Mouse (Mus musculus): ENCODE results near the gene Asic2. TPM values are rescaled to one million over a fixed set of nuclear protein-coding genes. Genes with fewer than 3 reads are reported as not detected.

The Asic2 gene
- polyA plus RNA-seq, 1 experiment: not detected

- Histone ChIP-seq H3K4me1 (ENCODE audit: control insufficient read depth) (no peaks in the 10 kb centered on the region), H3K9me3 (ENCODE audit: control insufficient read depth, low read length) (no peaks in the 10 kb centered on the region), H3K4me3 (replicated peaks) (no peak overlapping the region), H3K36me3 (ENCODE audit: control insufficient read depth) (no peaks in the 10 kb centered on the region), H3K27me3 (ENCODE audit: control insufficient read depth) (peaks cover 8% of the 10 kb centered on the region)
- TF ChIP-seq GATA1 (IDR thresholded peaks at IDR 0.05; ENCODE audit: low read length): no peak
- no peak for TF ChIP-seq TAL1 (IDR thresholded peaks at IDR 0.05; ENCODE audit: low read length)
Observed at GRCm38 (mm10) chr11:81966626-81967289, 1.5 kb downstream of the Asic2 start.

- H3K4me1 ChIP-seq (ENCODE audit: control insufficient read depth): no peaks in the 10 kb centered on the region
- TF ChIP-seq TAL1 (IDR thresholded peaks at IDR 0.05; ENCODE audit: low read length) (no peak), GATA1 (IDR thresholded peaks at IDR 0.05; ENCODE audit: low read length) (no peak)
- H3K27me3 ChIP-seq (ENCODE audit: control insufficient read depth): peaks cover 8% of the 10 kb centered on the region
- H3K9me3 ChIP-seq (ENCODE audit: control insufficient read depth, low read length): no peaks in the 10 kb centered on the region
- no peaks in the 10 kb centered on the region for H3K36me3 ChIP-seq (ENCODE audit: control insufficient read depth)
- no peak overlapping the region for H3K4me3 ChIP-seq (replicated peaks)
Observed at GRCm38 (mm10) chr11:81965653-81966625, 2.3 kb downstream of the Asic2 start.

- no peaks in the 10 kb centered on the region for H3K9me3 ChIP-seq (ENCODE audit: control insufficient read depth, low read length)
- H3K27me3 ChIP-seq (ENCODE audit: control insufficient read depth): peaks cover 8% of the 10 kb centered on the region
- TF ChIP-seq TAL1 (IDR thresholded peaks at IDR 0.05; ENCODE audit: low read length) (no peak), GATA1 (IDR thresholded peaks at IDR 0.05; ENCODE audit: low read length) (no peak)
- no peaks in the 10 kb centered on the region for H3K4me1 ChIP-seq (ENCODE audit: control insufficient read depth)
- no peak overlapping the region for H3K4me3 ChIP-seq (replicated peaks)
- H3K36me3 ChIP-seq (ENCODE audit: control insufficient read depth): no peaks in the 10 kb centered on the region
Observed at GRCm38 (mm10) chr11:81964561-81964960, 3.7 kb downstream of the Asic2 start.

- Histone ChIP-seq H3K36me3 (ENCODE audit: control insufficient read depth) (no peaks in the 10 kb centered on the region), H3K9me3 (ENCODE audit: control insufficient read depth, low read length) (peaks cover 2% of the 10 kb centered on the region; the same call in 1 of the 2 replicates), H3K27me3 (ENCODE audit: control insufficient read depth) (no peaks in the 10 kb centered on the region), H3K4me3 (replicated peaks) (no peak overlapping the region), H3K4me1 (ENCODE audit: control insufficient read depth) (no peaks in the 10 kb centered on the region)
- TF ChIP-seq GATA1 (IDR thresholded peaks at IDR 0.05; ENCODE audit: low read length): no peak
- no peak for TF ChIP-seq TAL1 (IDR thresholded peaks at IDR 0.05; ENCODE audit: low read length)
Observed at GRCm38 (mm10) chr11:81954398-81954797, 13.9 kb downstream of the Asic2 start.

GRCm38 (mm10) chr11:81948021-81948420 lies 20.2 kb downstream of the Asic2 start:
- H3K36me3 ChIP-seq (ENCODE audit: control insufficient read depth): no peaks in the 10 kb centered on the region
- no peaks in the 10 kb centered on the region for H3K27me3 ChIP-seq (ENCODE audit: control insufficient read depth)
- no peaks in the 10 kb centered on the region for H3K4me1 ChIP-seq (ENCODE audit: control insufficient read depth)
- no peak overlapping the region for H3K4me3 ChIP-seq (replicated peaks)
- peaks cover 5% of the 10 kb centered on the region for H3K9me3 ChIP-seq (ENCODE audit: control insufficient read depth, low read length)
- TF ChIP-seq TAL1 (IDR thresholded peaks at IDR 0.05; ENCODE audit: low read length) (no peak), GATA1 (IDR thresholded peaks at IDR 0.05; ENCODE audit: low read length) (no peak)

- no peaks in the 10 kb centered on the region for H3K36me3 ChIP-seq (ENCODE audit: control insufficient read depth)
- H3K4me1 ChIP-seq (ENCODE audit: control insufficient read depth): no peaks in the 10 kb centered on the region
- no peak overlapping the region for H3K4me3 ChIP-seq (replicated peaks)
- peaks cover under 1% of the 10 kb centered on the region for H3K9me3 ChIP-seq (ENCODE audit: control insufficient read depth, low read length)
- no peaks in the 10 kb centered on the region for H3K27me3 ChIP-seq (ENCODE audit: control insufficient read depth)
- TF ChIP-seq GATA1 (IDR thresholded peaks at IDR 0.05; ENCODE audit: low read length) (no peak), TAL1 (IDR thresholded peaks at IDR 0.05; ENCODE audit: low read length) (no peak)
Observed at GRCm38 (mm10) chr11:81942167-81942566, 26.1 kb downstream of the Asic2 start.

GRCm38 (mm10) chr11:81940988-81941387 lies 27.3 kb downstream of the Asic2 start:
- Histone ChIP-seq H3K9me3 (ENCODE audit: control insufficient read depth, low read length) (no peaks in the 10 kb centered on the region), H3K36me3 (ENCODE audit: control insufficient read depth) (no peaks in the 10 kb centered on the region), H3K4me3 (replicated peaks) (no peak overlapping the region), H3K27me3 (ENCODE audit: control insufficient read depth) (no peaks in the 10 kb centered on the region), H3K4me1 (ENCODE audit: control insufficient read depth) (no peaks in the 10 kb centered on the region)
- TF ChIP-seq TAL1 (IDR thresholded peaks at IDR 0.05; ENCODE audit: low read length) (no peak), GATA1 (IDR thresholded peaks at IDR 0.05; ENCODE audit: low read length) (no peak)

GRCm38 (mm10) chr11:81937516-81937915 lies 30.7 kb downstream of the Asic2 start:
- H3K4me1 ChIP-seq (ENCODE audit: control insufficient read depth): no peaks in the 10 kb centered on the region
- no peak overlapping the region for H3K4me3 ChIP-seq (replicated peaks)
- no peaks in the 10 kb centered on the region for H3K9me3 ChIP-seq (ENCODE audit: control insufficient read depth, low read length)
- H3K36me3 ChIP-seq (ENCODE audit: control insufficient read depth): no peaks in the 10 kb centered on the region
- H3K27me3 ChIP-seq (ENCODE audit: control insufficient read depth): no peaks in the 10 kb centered on the region
- TF ChIP-seq GATA1 (IDR thresholded peaks at IDR 0.05; ENCODE audit: low read length) (no peak), TAL1 (IDR thresholded peaks at IDR 0.05; ENCODE audit: low read length) (no peak)

- Histone ChIP-seq H3K4me3 (replicated peaks) (no peak overlapping the region), H3K27me3 (ENCODE audit: control insufficient read depth) (no peaks in the 10 kb centered on the region), H3K36me3 (ENCODE audit: control insufficient read depth) (no peaks in the 10 kb centered on the region), H3K9me3 (ENCODE audit: control insufficient read depth, low read length) (no peaks in the 10 kb centered on the region), H3K4me1 (ENCODE audit: control insufficient read depth) (no peaks in the 10 kb centered on the region)
- TF ChIP-seq TAL1 (IDR thresholded peaks at IDR 0.05; ENCODE audit: low read length): no peak
- no peak for TF ChIP-seq GATA1 (IDR thresholded peaks at IDR 0.05; ENCODE audit: low read length)
Observed at GRCm38 (mm10) chr11:81926393-81926792, 41.9 kb downstream of the Asic2 start.
